Mouse (Mus musculus) bone marrow, adult 2 months (tissue): ENCODE results near the gene Gm14137. TPM values are rescaled to one million over a fixed set of nuclear protein-coding genes. Genes with fewer than 3 reads are reported as not detected.
A peak's percentile ranks its signal among the peaks of the same experiment; 100 is the strongest.

ENCODE experiments used
- H3K27ac ChIP-seq: fragments of 200-500 bp; 2 replicates; pipeline ENCODE4 v1.5.1; 2012; ENCODE audit warnings: low read depth, mild to moderate bottlenecking, control low read depth, inconsistent platforms, low read length; ENCODE audit not compliant: control insufficient read depth, poor library complexity, insufficient read depth
- H3K4me1 ChIP-seq: fragments of 200-500 bp; 2 replicates; pipeline ENCODE4 v1.6.1; 2011; ENCODE audit warnings: low read length; ENCODE audit not compliant: control insufficient read depth, insufficient read depth
- H3K4me3 ChIP-seq: fragments of 200-500 bp; replicated peaks from 2 replicates; pipeline ENCODE3; 2011; ENCODE audit warnings: mild to moderate bottlenecking, low read depth, low read length, control low read depth; ENCODE audit not compliant: control insufficient read depth
- CTCF ChIP-seq: fragments of 200-500 bp; IDR thresholded peaks from 2 replicates; pipeline ENCODE4 v1.5.1; 2011; ENCODE audit warnings: low read length, control low read depth; ENCODE audit not compliant: control insufficient read depth, insufficient read depth
- POLR2A ChIP-seq: fragments of 200-500 bp; IDR thresholded peaks from 2 replicates; pipeline ENCODE4 v1.6.1; 2011; ENCODE audit warnings: low read depth, mild to moderate bottlenecking, control low read depth, low read length, borderline replicate concordance; ENCODE audit not compliant: control insufficient read depth
- WGBS: fragments of 180-500 bp; shearing (Covaris S2); methylation state at CpG from one replicate; pipeline ENCODE4 v1.1.7; 2018; 5-methylcytosine and 5-hydroxymethylcytosine counted together
- polyA plus RNA-seq: library from polyadenylated mRNA; stranded (reverse); fragments of >200 nt; gene quantifications from 2 replicates; pipeline ENCODE4 v1.2.4, GENCODE M21; 2011; ENCODE audit warnings: low replicate concordance; ENCODE audit not compliant: missing spikeins, insufficient read depth, insufficient read length

Gene Gm14137
- polyA plus RNA-seq, 1 experiment: not detected

- Histone ChIP-seq H3K4me1 (peaks cover 3% of the 10 kb centered on the region; the same call in 1 of the 2 replicates), H3K4me3 (no peak overlapping the region), H3K27ac (no peak overlapping the region)
- TF ChIP-seq POLR2A (no peak), CTCF (no peak)
- WGBS: 54% methylated on average over 5 of the region's 5 CpGs
Measured at GRCm38 (mm10) chr2:119202914-119203453, 28.7 kb downstream of the Gm14137 start.

- TF ChIP-seq CTCF (no peak), POLR2A (no peak)
- 78% methylated on average over 4 of the region's 4 CpGs for WGBS
Measured at GRCm38 (mm10) chr2:119203871-119204460, 29.7 kb downstream of the Gm14137 start.

GRCm38 (mm10) chr2:119207961-119208343 lies 33.6 kb downstream of the Gm14137 start:
- Histone ChIP-seq H3K4me1 (peaks cover 1% of the 10 kb centered on the region; the same call in 1 of the 2 replicates), H3K27ac (peak overlapping the region; percentile 80), H3K4me3 (peak overlapping the region; percentile 96)
- 16% methylated on average over 6 of the region's 6 CpGs for WGBS
- no peak for TF ChIP-seq POLR2A
- TF ChIP-seq CTCF: no peak

More at GRCm38 (mm10) chr2:119203871-119204460, 29.7 kb downstream of the Gm14137 start:
- H3K4me3 ChIP-seq: no peak overlapping the region
- peaks cover 3% of the 10 kb centered on the region; the same call in 1 of the 2 replicates for H3K4me1 ChIP-seq
- no peak overlapping the region for H3K27ac ChIP-seq

GRCm38 (mm10) chr2:119208344-119209175 lies 34.3 kb downstream of the Gm14137 start, which contains the start of the genes Zfyve19 and Dnajc17:
Zfyve19 (plus strand) TSS chr2:119208617.
Dnajc17 (minus strand) TSS chr2:119208795.
- under 1% methylated on average over 51 of the region's 51 CpGs for WGBS
- Histone ChIP-seq H3K27ac (peak within 1 kb of the TSS; percentile 80), H3K4me3 (peak within 1 kb of the TSS; percentile 96), H3K4me1 (peaks cover 1% of the 10 kb centered on the region; the same call in 1 of the 2 replicates)
- TF ChIP-seq CTCF: peak; percentile 4; the same call in 1 of the 2 replicates
- TF ChIP-seq POLR2A: peak; percentile 56

- TF ChIP-seq CTCF: no peak
- TF ChIP-seq POLR2A: no peak
- H3K4me1 ChIP-seq: no peaks in the 10 kb centered on the region; the same call in 1 of the 2 replicates
- H3K27ac ChIP-seq: peak overlapping the region; percentile 3; the same call in 1 of the 2 replicates
- WGBS: under 1% methylated on average over 13 of the region's 13 CpGs
- peak overlapping the region; percentile 96 for H3K4me3 ChIP-seq
Measured at GRCm38 (mm10) chr2:119209176-119209507, 34.8 kb downstream of the Gm14137 start.

Other genes starting within 250 kb of the Gm14137 start
- 1.1 and 2.3 TPM in 2 replicates for gene Chst14, start 248.0 kb upstream of the Gm14137 start, polyA plus RNA-seq
- gene Ccdc32, start 145.1 kb upstream of the Gm14137 start, polyA plus RNA-seq: 6.2 and 9.7 TPM in 2 replicates
- gene Rpusd2, start 139.7 kb upstream of the Gm14137 start, polyA plus RNA-seq: 1.5 and 2.4 TPM in 2 replicates
- 14.8 and 21.4 TPM in 2 replicates for gene Knl1, start 127.4 kb upstream of the Gm14137 start, polyA plus RNA-seq
- 25.6 and 32.4 TPM in 2 replicates for gene Rad51, start 61.7 kb upstream of the Gm14137 start, polyA plus RNA-seq
- 25.4 and 36.2 TPM in 2 replicates for gene Rmdn3, start 17.5 kb upstream of the Gm14137 start, polyA plus RNA-seq
- 4.0 TPM in 1 of 2 replicates, not detected in the other for gene Gchfr, start 6.7 kb upstream of the Gm14137 start, polyA plus RNA-seq
- gene Zfyve19, start 34.1 kb downstream of the Gm14137 start, polyA plus RNA-seq: 21.0 and 42.2 TPM in 2 replicates
- gene Dnajc17, start 34.3 kb downstream of the Gm14137 start, polyA plus RNA-seq: 10.0 and 12.5 TPM in 2 replicates
- gene Ppp1r14d, start 55.4 kb downstream of the Gm14137 start, polyA plus RNA-seq: not detected in 2 replicates
- 4.3 TPM in 1 of 2 replicates, not detected in the other for gene Spint1, start 62.9 kb downstream of the Gm14137 start, polyA plus RNA-seq
- 2.1 TPM in 1 of 2 replicates, not detected in the other for gene Rhov, start 96.8 kb downstream of the Gm14137 start, polyA plus RNA-seq
- gene Vps18, start 114.2 kb downstream of the Gm14137 start, polyA plus RNA-seq: 6.5 and 9.7 TPM in 2 replicates
- 0.25 TPM in 1 of 2 replicates, not detected in the other for gene Dll4, start 151.3 kb downstream of the Gm14137 start, polyA plus RNA-seq
- gene Chac1, start 176.7 kb downstream of the Gm14137 start, polyA plus RNA-seq: 0.59 and 6.2 TPM in 2 replicates